Mouse (Mus musculus) heart, adult 2 months (tissue): ENCODE measurements around the gene Hdac9. TPM values are rescaled to one million over a fixed set of nuclear protein-coding genes. Genes with fewer than 3 reads are reported as not detected.

ENCODE experiments used
- DNase-seq, 2 experiments: peaks; one replicate each; pipeline ENCODE4 v3.0.0; 2021
- H3K27ac ChIP-seq: fragments of 200-600 bp; 2 replicates; pipeline ENCODE4 v1.8.1; 2022
- H3K27me3 ChIP-seq: fragments of 200-500 bp; 2 replicates; pipeline ENCODE4 v1.6.1; 2012; ENCODE audit warnings: mild to moderate bottlenecking, low read length, inconsistent platforms, mixed read lengths; ENCODE audit not compliant: control insufficient read depth, insufficient read depth
- H3K36me3 ChIP-seq: fragments of 200-500 bp; 2 replicates; pipeline ENCODE4 v1.6.1; 2012; ENCODE audit warnings: low read length, inconsistent platforms; ENCODE audit not compliant: control insufficient read depth, insufficient read depth
- H3K4me1 ChIP-seq: fragments of 200-500 bp; 2 replicates; pipeline ENCODE4 v1.6.1; 2011; ENCODE audit warnings: low read length; ENCODE audit not compliant: control insufficient read depth, insufficient read depth
- H3K4me3 ChIP-seq: fragments of 200-600 bp; 2 replicates; pipeline ENCODE4 v1.8.1; 2022
- H3K79me2 ChIP-seq: fragments of 200-500 bp; replicated peaks from 2 replicates; pipeline ENCODE4 v1.6.1; 2012; ENCODE audit warnings: mild to moderate bottlenecking, inconsistent platforms, low read length, moderate library complexity, mixed read lengths; ENCODE audit not compliant: control insufficient read depth, insufficient read depth
- H3K9ac ChIP-seq: fragments of 200-500 bp; 2 replicates; pipeline ENCODE4 v1.6.1; 2012; ENCODE audit warnings: low read depth, mild to moderate bottlenecking, control low read depth, inconsistent platforms, low read length, mixed read lengths
- CTCF ChIP-seq: fragments of 200-600 bp; IDR thresholded peaks from 2 replicates; pipeline ENCODE4 v1.8.1; 2022; ENCODE audit warnings: antibody characterized with exemption, mild to moderate bottlenecking, moderate library complexity
- EP300 ChIP-seq: fragments of 200-500 bp; IDR thresholded peaks from 2 replicates; pipeline ENCODE4 v1.6.1; 2011; ENCODE audit warnings: low read depth, low read length, control low read depth; ENCODE audit not compliant: insufficient read depth
- POLR2A ChIP-seq: fragments of 200-500 bp; IDR thresholded peaks from 2 replicates; pipeline ENCODE4 v1.6.1; 2011; ENCODE audit warnings: mild to moderate bottlenecking, low read depth, low read length, control low read depth; ENCODE audit not compliant: insufficient read depth
- WGBS: fragments of 180-500 bp; shearing (Covaris S2); methylation state at CpG from one replicate; pipeline ENCODE4 v1.1.7; 2018; 5-methylcytosine and 5-hydroxymethylcytosine counted together
- intact Hi-C: fragments of 180-260 bp; cut with DNase I; formaldehyde crosslinking; loops from one replicate; pipeline ENCODE4 v1.15.1; 2025
- polyA plus RNA-seq: library from polyadenylated mRNA; depleted of rRNA; stranded (reverse); fragments of >200 nt; gene quantifications from 2 replicates; pipeline ENCODE4 v1.2.3, GENCODE M21; 2012
- total RNA-seq, 2 experiments: library from RNA; stranded (reverse); gene quantifications; 2 replicates each; pipeline ENCODE4 v1.2.3; 2021

Hdac9 gene
- total and polyA plus RNA-seq, 3 experiments, result 10.8 to 19.9 (median 18.8) TPM

- Histone ChIP-seq H3K9ac (no peak overlapping the region), H3K4me3 (peak overlapping the region; percentile 27), H3K79me2 (peaks cover 6% of the 10 kb centered on the region; the same call in 1 of the 2 replicates), H3K4me1 (no peaks in the 10 kb centered on the region; the same call in 1 of the 2 replicates), H3K36me3 (peaks cover 15% of the 10 kb centered on the region), H3K27ac (peak overlapping the region; percentile 24; the same call in 1 of the 2 replicates), H3K27me3 (no peaks in the 10 kb centered on the region)
- intact Hi-C loops, result no loop called here
- DNase-seq, result no peak
- no peak for TF ChIP-seq EP300
- no peak for TF ChIP-seq POLR2A
- no peak for TF ChIP-seq CTCF
- 55% methylated on average over 3 of the region's 3 CpGs for WGBS
These were observed 421.0 kb downstream of the Hdac9 start for GRCm38 (mm10) chr12:34495940-34496339.

- H3K36me3 ChIP-seq, result no peaks in the 10 kb centered on the region; the same call in none of the 2 replicates
- no peak for TF ChIP-seq CTCF
- no peak for TF ChIP-seq EP300
- TF ChIP-seq POLR2A, result no peak
- no peak overlapping the region for H3K4me3 ChIP-seq
- intact Hi-C loops, result no loop called here
- peaks cover 4% of the 10 kb centered on the region; the same call in 1 of the 2 replicates for H3K79me2 ChIP-seq
- H3K27ac ChIP-seq, result no peak overlapping the region
- H3K27me3 ChIP-seq, result no peaks in the 10 kb centered on the region
- H3K9ac ChIP-seq, result no peak overlapping the region
- DNase-seq, result no peak
- H3K4me1 ChIP-seq, result no peaks in the 10 kb centered on the region; the same call in 1 of the 2 replicates
These were observed 427.3 kb downstream of the Hdac9 start for GRCm38 (mm10) chr12:34489629-34490028.

DNA sequence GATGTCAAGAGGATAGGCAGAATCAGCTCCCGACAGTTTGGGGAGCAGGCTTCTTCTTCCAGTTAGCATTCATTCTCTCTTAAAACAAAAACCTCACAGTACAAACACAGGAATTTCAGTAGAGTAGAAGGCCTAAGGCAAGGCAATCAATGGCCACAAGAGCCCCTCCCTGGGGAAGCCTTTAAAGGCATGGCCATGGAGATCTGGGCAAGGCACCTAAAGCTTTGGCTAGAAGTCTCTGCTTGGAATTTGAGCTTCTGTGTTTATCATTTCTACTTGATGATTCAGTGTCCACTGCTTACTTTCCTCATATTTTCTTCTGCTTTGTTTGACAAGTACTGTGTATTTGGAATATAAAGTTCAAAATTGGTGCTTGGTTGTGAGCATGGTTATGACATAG, 429.2 kb downstream of the Hdac9 start:
- intact Hi-C loops, result no loop called here
- Histone ChIP-seq H3K27me3 (no peaks in the 10 kb centered on the region), H3K9ac (no peak overlapping the region), H3K4me3 (no peak overlapping the region), H3K4me1 (no peaks in the 10 kb centered on the region; the same call in 1 of the 2 replicates), H3K36me3 (no peaks in the 10 kb centered on the region; the same call in none of the 2 replicates), H3K79me2 (peaks cover 4% of the 10 kb centered on the region; the same call in 1 of the 2 replicates), H3K27ac (no peak overlapping the region)
- 92% methylated on average over 1 of the region's 1 CpGs for WGBS
- DNase-seq, result no peak
- TF ChIP-seq POLR2A (no peak), EP300 (no peak), CTCF (no peak)

DNA sequence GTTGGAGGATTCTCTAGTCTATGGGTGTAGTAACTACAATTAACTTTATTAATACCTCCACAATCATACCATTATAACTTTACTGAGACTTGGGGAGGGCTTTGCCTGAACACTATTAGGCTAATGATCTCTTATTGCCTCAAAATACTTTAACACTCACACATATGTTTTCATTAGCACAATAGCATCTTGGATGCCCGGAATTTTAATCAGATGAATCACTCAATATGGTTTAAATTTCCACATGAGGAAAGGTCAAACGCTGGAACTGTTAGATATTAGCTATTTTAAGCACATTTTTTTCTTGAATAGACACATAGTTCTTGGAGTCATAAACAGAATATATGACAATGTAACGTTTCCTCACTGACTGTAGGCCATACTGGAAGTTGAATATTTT, 429.9 kb downstream of the Hdac9 start:
- TF ChIP-seq CTCF (no peak), EP300 (no peak), POLR2A (no peak)
- H3K27me3 ChIP-seq, result no peaks in the 10 kb centered on the region

GRCm38 (mm10) chr12:34486016-34486415, 430.9 kb downstream of the Hdac9 start:
- WGBS, result 47% methylated on average over 2 of the region's 2 CpGs
- intact Hi-C loops, result no loop called here
- Histone ChIP-seq H3K27me3 (no peaks in the 10 kb centered on the region), H3K9ac (no peak overlapping the region), H3K4me3 (no peak overlapping the region), H3K4me1 (no peaks in the 10 kb centered on the region; the same call in 1 of the 2 replicates), H3K79me2 (no peaks in the 10 kb centered on the region; the same call in 1 of the 2 replicates), H3K27ac (no peak overlapping the region), H3K36me3 (no peaks in the 10 kb centered on the region; the same call in none of the 2 replicates)
- DNase-seq, result no peak
- TF ChIP-seq CTCF (no peak), EP300 (no peak), POLR2A (no peak)

More for the DNA sequence above, 429.9 kb downstream of the Hdac9 start:
- Histone ChIP-seq H3K4me3 (no peak overlapping the region), H3K4me1 (no peaks in the 10 kb centered on the region; the same call in 1 of the 2 replicates), H3K36me3 (no peaks in the 10 kb centered on the region; the same call in none of the 2 replicates), H3K79me2 (peaks cover 3% of the 10 kb centered on the region; the same call in 1 of the 2 replicates), H3K27ac (no peak overlapping the region), H3K9ac (no peak overlapping the region)
- WGBS, result 34% methylated on average over 3 of the region's 3 CpGs
- intact Hi-C loops, result no loop called here
- no peak for DNase-seq

DNA sequence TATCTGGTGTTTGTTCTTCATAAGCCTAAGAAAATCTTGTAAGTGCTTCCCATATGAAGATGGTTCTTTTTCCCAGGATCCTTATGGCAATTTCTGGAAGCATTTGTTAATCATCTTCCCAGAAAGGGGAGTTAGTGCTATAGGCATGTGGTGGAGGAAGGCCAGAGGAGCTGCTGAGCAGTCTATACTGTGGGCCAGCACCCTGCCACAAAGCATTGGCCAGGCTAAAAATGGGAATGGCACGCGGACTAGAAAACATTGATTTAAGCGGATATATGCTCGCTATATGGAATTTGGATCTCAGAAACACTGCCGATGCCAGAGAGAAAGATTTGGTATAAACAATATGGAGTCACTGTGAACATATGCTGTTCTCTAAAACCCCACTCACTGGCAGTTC, 435.2 kb downstream of the Hdac9 start:
- Histone ChIP-seq H3K79me2 (no peaks in the 10 kb centered on the region; the same call in 1 of the 2 replicates), H3K36me3 (peaks cover under 1% of the 10 kb centered on the region), H3K4me1 (no peaks in the 10 kb centered on the region; the same call in 1 of the 2 replicates), H3K27ac (no peak overlapping the region), H3K27me3 (no peaks in the 10 kb centered on the region), H3K4me3 (no peak overlapping the region), H3K9ac (no peak overlapping the region)
- DNase-seq, result no peak
- TF ChIP-seq POLR2A (no peak), EP300 (no peak), CTCF (no peak)
- 97% methylated on average over 5 of the region's 5 CpGs for WGBS
- intact Hi-C loops, result no loop called here
